9 mouse cellular contexts compared by ENCODE assay signal in genomic region chr8:11559511-11559910, GRCm38 (mm10). TPM values are rescaled to one million over a fixed set of nuclear protein-coding genes. Genes with fewer than 3 reads are reported as not detected.
DNase-seq lines count a peak whose midpoint lies in the region; ATAC-seq and TF ChIP-seq lines count a peak whose summit lies in the region.
"Had no signal": no experiment of that assay in that cellular context is flagged by ENCODE, and none has a peak within 500 bp of the region (broad histone marks: within the 10 kb centered on the region; RNA-seq: fewer than 3 reads in every experiment).

No protein-coding gene starts in this region.

- H3K4me2 ChIP-seq in forebrain, postnatal 0 days (ENCODE audit: low read depth) = no peak overlapping the region; the same call in 1 of the 2 replicates
- 0 out of 2 replicates have a peak overlapping the region, but pooled peaks have one; percentile 78 for H3K4me2 ChIP-seq in forebrain, embryonic 15.5 days (replicated peaks)
- H3K4me2 ChIP-seq in liver, embryonic 16.5 days (ENCODE audit: low read depth, low read length) = peak overlapping the region; percentile 69

- peaks cover 30% of the 10 kb centered on the region for H3K4me1 ChIP-seq in forebrain, embryonic 10.5 days
- H3K4me1 ChIP-seq in forebrain, postnatal 0 days (ENCODE audit: insufficient read depth) = peaks cover 5% of the 10 kb centered on the region; the same call in 1 of the 2 replicates
- peaks cover 22% of the 10 kb centered on the region for H3K4me1 ChIP-seq in forebrain, embryonic 15.5 days
- H3K4me1 ChIP-seq in liver, embryonic 16.5 days (ENCODE audit: control insufficient read depth, low read depth, low read length) = peaks cover 16% of the 10 kb centered on the region

- H3K36me3 ChIP-seq in forebrain, embryonic 10.5 days (replicated peaks) = peaks cover 41% of the 10 kb centered on the region
- peaks cover 24% of the 10 kb centered on the region for H3K36me3 ChIP-seq in forebrain, postnatal 0 days (ENCODE audit: insufficient read depth)
- H3K36me3 ChIP-seq in forebrain, embryonic 15.5 days = peaks cover 26% of the 10 kb centered on the region
- H3K36me3 ChIP-seq in liver, embryonic 16.5 days (ENCODE audit: control insufficient read depth, insufficient read depth) = peaks cover 20% of the 10 kb centered on the region

- H3K9me3 ChIP-seq in forebrain, embryonic 10.5 days = peaks cover 9% of the 10 kb centered on the region
- H3K9me3 ChIP-seq in forebrain, postnatal 0 days (ENCODE audit: low read length) = no peaks in the 10 kb centered on the region
- H3K9me3 ChIP-seq in forebrain, embryonic 15.5 days = no peaks in the 10 kb centered on the region
- H3K9me3 ChIP-seq in liver, embryonic 16.5 days (replicated peaks; ENCODE audit: control insufficient read depth, low read length) = no peaks in the 10 kb centered on the region

- WGBS in forebrain, embryonic 10.5 days = 85% methylated on average over 3 of the region's 3 CpGs
- 77% methylated on average over 3 of the region's 3 CpGs for WGBS in forebrain, postnatal 0 days
- WGBS in forebrain, embryonic 15.5 days = 77% methylated on average over 3 of the region's 3 CpGs
- 68% methylated on average over 3 of the region's 3 CpGs for WGBS in liver, embryonic 16.5 days (ENCODE audit: insufficient replicate concordance)

- H3K9ac ChIP-seq in forebrain, postnatal 0 days = no peak overlapping the region
- H3K9ac ChIP-seq in forebrain, embryonic 15.5 days (replicated peaks) = no peak overlapping the region
- H3K9ac ChIP-seq in liver, embryonic 16.5 days (ENCODE audit: low read depth, low read length) = peak overlapping the region; percentile 88

- no peak overlapping the region for H3K27ac ChIP-seq in forebrain, embryonic 10.5 days
- no peak overlapping the region for H3K27ac ChIP-seq in forebrain, postnatal 0 days (ENCODE audit: low read depth, low read length)
- H3K27ac ChIP-seq in forebrain, embryonic 15.5 days (replicated peaks) = no peak overlapping the region
- no peak overlapping the region for H3K27ac ChIP-seq in liver, embryonic 16.5 days (ENCODE audit: low read length)
- no peak overlapping the region for H3K27ac ChIP-seq in layer of hippocampus, adult 2 months
- H3K27ac ChIP-seq: kidney, postnatal 0 days had no signal

- no peak for TF ChIP-seq CTCF in forebrain, postnatal 0 days (IDR thresholded peaks at IDR 0.05; ENCODE audit: low read depth)
- TF ChIP-seq CTCF in layer of hippocampus, adult 2 months (conservative IDR thresholded peaks at IDR 0.05) = no peak

- DNase-seq in forebrain, embryonic 10.5 days (ENCODE audit: extremely low spot score, low spot score) = no peak
- DNase-seq in forebrain, postnatal 0 days = no peak
- DNase-seq in layer of hippocampus, adult 11-12 months (ENCODE audit: low spot score) = peak; percentile 3
- DNase-seq in layer of hippocampus, adult 9-11 months = no peak
- no peak for DNase-seq in urinary bladder, postnatal 10 days (ENCODE audit: low spot score)
- DNase-seq in layer of hippocampus, adult 2 months (ENCODE audit: low spot score in 2 of 2) = no peak

- H3K27me3 ChIP-seq in forebrain, embryonic 10.5 days (ENCODE audit: poor library complexity, severe bottlenecking) = no peaks in the 10 kb centered on the region
- no peaks in the 10 kb centered on the region for H3K27me3 ChIP-seq in forebrain, postnatal 0 days (ENCODE audit: insufficient read depth, low read length)
- no peaks in the 10 kb centered on the region for H3K27me3 ChIP-seq in forebrain, embryonic 15.5 days
- no peaks in the 10 kb centered on the region for H3K27me3 ChIP-seq in liver, embryonic 16.5 days (ENCODE audit: control insufficient read depth, insufficient read depth, low read depth, low read length)

- ATAC-seq in forebrain, postnatal 0 days = no peak
- no peak for ATAC-seq in forebrain, embryonic 15.5 days (replicated peaks)
- no peak for ATAC-seq in liver, embryonic 16.5 days (ENCODE audit: low read depth)

- peak overlapping the region; percentile 90; the same call in 1 of the 2 replicates for H3K4me3 ChIP-seq in forebrain, embryonic 10.5 days
- H3K4me3 ChIP-seq in forebrain, postnatal 0 days (ENCODE audit: low read depth, low read length) = no peak overlapping the region
- H3K4me3 ChIP-seq in forebrain, embryonic 15.5 days = peak overlapping the region; percentile 97; the same call in 1 of the 2 replicates
- H3K4me3 ChIP-seq in liver, embryonic 16.5 days (ENCODE audit: low read depth, low read length) = peak overlapping the region; percentile 94
- H3K4me3 ChIP-seq in layer of hippocampus, adult 2 months = no peak overlapping the region

RNA-seq across cellular contexts. Expression of gene Ing1, which starts 4.1 kb away (rescaled TPM):
- polyA plus RNA-seq in forebrain, embryonic 10.5 days (2016; fragmentation: Nextera tagmentation; extraction: Ambion mirVana) = 29.5 and 29.9 TPM in 2 replicates
- 30.8 and 34.7 TPM in 2 replicates for total RNA-seq in forebrain, postnatal 0 days (2014; rRNA removed)
- polyA plus RNA-seq in forebrain, postnatal 0 days (2015; fragmentation: Nextera tagmentation; extraction: Ambion mirVana) = 43.5 and 49.9 TPM in 2 replicates
- 55.5 and 56.2 TPM in 2 replicates for polyA plus RNA-seq in forebrain, embryonic 15.5 days (2015; fragmentation: Nextera tagmentation; extraction: Ambion mirVana)
- 11.1 and 11.7 TPM in 2 replicates for polyA plus RNA-seq in liver, embryonic 16.5 days (2015; fragmentation: Nextera tagmentation; extraction: Ambion mirVana)
- total RNA-seq in layer of hippocampus, adult 2 months (2021) = 10 to 100 TPM; 37.1 TPM

RNA-seq across cellular contexts. Expression of gene Cars2, which starts 8.9 kb away (rescaled TPM):
- 17.8 and 19.4 TPM in 2 replicates for polyA plus RNA-seq in forebrain, embryonic 10.5 days (2016; fragmentation: Nextera tagmentation; extraction: Ambion mirVana)
- total RNA-seq in forebrain, postnatal 0 days (2014; rRNA removed) = 39.3 and 49.9 TPM in 2 replicates
- 23.3 and 25.9 TPM in 2 replicates for polyA plus RNA-seq in forebrain, postnatal 0 days (2015; fragmentation: Nextera tagmentation; extraction: Ambion mirVana)
- 27.9 and 30.2 TPM in 2 replicates for polyA plus RNA-seq in forebrain, embryonic 15.5 days (2015; fragmentation: Nextera tagmentation; extraction: Ambion mirVana)
- polyA plus RNA-seq in liver, embryonic 16.5 days (2015; fragmentation: Nextera tagmentation; extraction: Ambion mirVana) = 10.1 and 11.8 TPM in 2 replicates
- total RNA-seq in layer of hippocampus, adult 2 months (2021) = 10 to 100 TPM; 22.7 to 26.5 TPM

Comparison
In these comparisons a context has a peak if more than half of its experiments do, and no peak if none do; other contexts are left out.
1. H3K4me3 ChIP-seq: peak in forebrain, embryonic 10.5 days (single experiment), forebrain, embryonic 15.5 days (single experiment) and liver, embryonic 16.5 days (single experiment); none in forebrain, postnatal 0 days (single experiment) and layer of hippocampus, adult 2 months (single experiment).